Mouse (Mus musculus): ENCODE measurements around the gene Dnajc3.

- TF ChIP-seq CTCF (IDR thresholded peaks at IDR 0.05; ENCODE audit: low read depth), result no peak
- TF ChIP-seq EP300 (optimal IDR thresholded peaks at IDR 0.05), result no peak
These were observed 8.0 kb upstream of the Dnajc3 start for GRCm38 (mm10) chr14:118929779-118930178.

Measured in stomach, postnatal 0 days (tissue).